23 mouse cellular contexts compared by ENCODE assay signal in genomic region chr11:45849203-45849602, GRCm38 (mm10). TPM values are rescaled to one million over a fixed set of nuclear protein-coding genes. Genes with fewer than 3 reads are reported as not detected.
DNase-seq lines count a peak whose midpoint lies in the region; ATAC-seq and TF ChIP-seq lines count a peak whose summit lies in the region.
"Had no signal": no experiment of that assay in that cellular context is flagged by ENCODE, and none has a peak within 500 bp of the region (broad histone marks: within the 10 kb centered on the region; RNA-seq: fewer than 3 reads in every experiment).

No protein-coding gene starts in this region.

- no peak for ATAC-seq in intestine, postnatal 0 days
- ATAC-seq in intestine, embryonic 16.5 days, result no peak
- ATAC-seq: activated CD4-positive, CD25-positive, alpha-beta regulatory T cell, adult 4 months; CD4-positive, CD25-positive, alpha-beta regulatory T cell, adult 4 months; forebrain, embryonic 15.5 days had no signal

- no peaks in the 10 kb centered on the region; the same call in 1 of the 2 replicates for H3K4me1 ChIP-seq in intestine, postnatal 0 days (replicated peaks; ENCODE audit: control insufficient read depth, insufficient read depth, low read length)
- H3K4me1 ChIP-seq in intestine, embryonic 16.5 days (ENCODE audit: control insufficient read depth, insufficient read depth, low read length), result peaks cover 17% of the 10 kb centered on the region
- peaks cover 6% of the 10 kb centered on the region for H3K4me1 ChIP-seq in small intestine, adult 2 months (ENCODE audit: control insufficient read depth, insufficient read depth, insufficient read length, low read length)

- 63% methylated on average over 4 of the region's 4 CpGs for WGBS in intestine, postnatal 0 days
- WGBS in intestine, embryonic 16.5 days, result 80% methylated on average over 4 of the region's 4 CpGs
- WGBS in small intestine, adult 2 months, result 59% methylated on average over 4 of the region's 4 CpGs

- H3K27ac ChIP-seq in intestine, postnatal 0 days (ENCODE audit: low read depth, low read length), result peak overlapping the region; percentile 69; the same call in 1 of the 2 replicates
- no peak overlapping the region for H3K27ac ChIP-seq in intestine, embryonic 16.5 days (ENCODE audit: low read length)
- H3K27ac ChIP-seq in small intestine, adult 2 months (ENCODE audit: insufficient read depth, low read depth, low read length), result peak overlapping the region; percentile 32; the same call in 1 of the 2 replicates
- H3K27ac ChIP-seq: embryonic facial prominence, embryonic 10.5 days; embryonic facial prominence, embryonic 13.5 days; forebrain, embryonic 12.5 days; forebrain, embryonic 15.5 days; hindbrain, embryonic 12.5 days; hindbrain, embryonic 15.5 days had no signal

- H3K36me3 ChIP-seq in intestine, postnatal 0 days (ENCODE audit: control insufficient read depth, insufficient read depth), result 0 out of 2 replicates have a peak, but pooled peaks cover 2% of the 10 kb centered on the region
- H3K36me3 ChIP-seq in intestine, embryonic 16.5 days (ENCODE audit: control insufficient read depth, insufficient read depth, low read length), result no peaks in the 10 kb centered on the region
- peaks cover 9% of the 10 kb centered on the region for H3K36me3 ChIP-seq in small intestine, adult 2 months (ENCODE audit: control insufficient read depth, insufficient read depth, low read length)
- H3K36me3 ChIP-seq: forebrain, embryonic 15.5 days; hindbrain, embryonic 12.5 days; hindbrain, embryonic 15.5 days had no signal

- H3K4me2 ChIP-seq in intestine, postnatal 0 days (replicated peaks; ENCODE audit: low read depth), result no peak overlapping the region
- H3K4me2 ChIP-seq in intestine, embryonic 16.5 days (ENCODE audit: low read depth, low read length), result no peak overlapping the region
- H3K4me2 ChIP-seq: embryonic facial prominence, embryonic 13.5 days; forebrain, embryonic 12.5 days; forebrain, embryonic 15.5 days; heart, embryonic 11.5 days; hindbrain, embryonic 12.5 days; hindbrain, embryonic 15.5 days had no signal

- H3K9me3 ChIP-seq in intestine, postnatal 0 days (ENCODE audit: control insufficient read depth), result no peaks in the 10 kb centered on the region
- H3K9me3 ChIP-seq in intestine, embryonic 16.5 days (ENCODE audit: control insufficient read depth, low read length), result no peaks in the 10 kb centered on the region
- H3K9me3 ChIP-seq: embryonic facial prominence, embryonic 10.5 days; embryonic facial prominence, embryonic 13.5 days; forebrain, embryonic 12.5 days; forebrain, embryonic 15.5 days; hindbrain, embryonic 12.5 days; hindbrain, embryonic 15.5 days had no signal

- H3K4me3 ChIP-seq in intestine, postnatal 0 days (ENCODE audit: low read depth, low read length), result no peak overlapping the region
- H3K4me3 ChIP-seq in intestine, embryonic 16.5 days (ENCODE audit: low read length), result no peak overlapping the region
- no peak overlapping the region for H3K4me3 ChIP-seq in small intestine, adult 2 months (ENCODE audit: low read depth, low read length)
- H3K4me3 ChIP-seq: embryonic facial prominence, embryonic 10.5 days; embryonic facial prominence, embryonic 13.5 days; erythroblast, embryonic 14.5 days; forebrain, embryonic 12.5 days; forebrain, embryonic 15.5 days; hindbrain, embryonic 12.5 days; hindbrain, embryonic 15.5 days had no signal

- H3K9ac ChIP-seq in intestine, postnatal 0 days (ENCODE audit: low read depth, low read length), result no peak overlapping the region
- H3K9ac ChIP-seq in intestine, embryonic 16.5 days (ENCODE audit: low read depth, low read length), result no peak overlapping the region
- H3K9ac ChIP-seq: embryonic facial prominence, embryonic 13.5 days; forebrain, embryonic 12.5 days; forebrain, embryonic 15.5 days; hindbrain, embryonic 12.5 days; hindbrain, embryonic 15.5 days had no signal

- TF ChIP-seq POLR2A in small intestine, adult 2 months (IDR thresholded peaks at IDR 0.05; ENCODE audit: low read depth, low read length), result no peak

- no peaks in the 10 kb centered on the region for H3K27me3 ChIP-seq in intestine, postnatal 0 days (replicated peaks; ENCODE audit: control insufficient read depth, insufficient read depth, low read length)
- no peaks in the 10 kb centered on the region for H3K27me3 ChIP-seq in intestine, embryonic 16.5 days (replicated peaks; ENCODE audit: control insufficient read depth, insufficient read depth, low read length)
- no peaks in the 10 kb centered on the region for H3K27me3 ChIP-seq in small intestine, adult 2 months (ENCODE audit: control insufficient read depth, insufficient read depth, low read length)
- H3K27me3 ChIP-seq: embryonic facial prominence, embryonic 13.5 days; forebrain, embryonic 12.5 days; forebrain, embryonic 15.5 days; hindbrain, embryonic 12.5 days; hindbrain, embryonic 15.5 days had no signal

- TF ChIP-seq CTCF in intestine, postnatal 0 days (IDR thresholded peaks at IDR 0.05; ENCODE audit: low read depth), result no peak
- TF ChIP-seq CTCF in small intestine, adult 2 months (IDR thresholded peaks at IDR 0.05; ENCODE audit: extremely low read depth, insufficient read length, insufficient replicate concordance, low read depth, low read length), result no peak

- DNase-seq in adrenal gland, postnatal 14 days, result peak; percentile 21
- no peak for DNase-seq in adrenal gland, postnatal 4 days (ENCODE audit: low spot score in 2 of 2)
- DNase-seq in cerebellum, postnatal 4 days (ENCODE audit: low spot score in 2 of 2), result no peak
- DNase-seq: cerebellum, adult 11 months; cerebellum, adult 2 months; cerebellum, adult 9-11 months; cerebellum, postnatal 25 days; embryo, embryonic 11 days; gastrocnemius, postnatal 25 days; kidney, adult 18-20 months had no signal

RNA-seq across cellular contexts. Expression of gene Clint1, which starts 2.6 kb away (rescaled TPM):
- total RNA-seq in adrenal gland, postnatal 14 days (2021), result 66.5 and 67.2 TPM in 2 replicates
- total RNA-seq in adrenal gland, postnatal 4 days (2021), result 10 to 100 TPM; 87.3 to 98.2 TPM
- polyA plus RNA-seq in intestine, postnatal 0 days (2015; fragmentation: Nextera tagmentation; extraction: Ambion mirVana), result 171 and 185 TPM in 2 replicates
- polyA plus RNA-seq in intestine, embryonic 16.5 days (2015; fragmentation: Nextera tagmentation; extraction: Ambion mirVana), result 101 and 114 TPM in 2 replicates
- 38.7 and 59.2 TPM in 2 replicates for polyA plus RNA-seq in small intestine, adult 2 months (2012; rRNA removed)
